Mouse (Mus musculus): ENCODE measurements around the gene Aldh3b3.

Aldh3b3 gene

DNA sequence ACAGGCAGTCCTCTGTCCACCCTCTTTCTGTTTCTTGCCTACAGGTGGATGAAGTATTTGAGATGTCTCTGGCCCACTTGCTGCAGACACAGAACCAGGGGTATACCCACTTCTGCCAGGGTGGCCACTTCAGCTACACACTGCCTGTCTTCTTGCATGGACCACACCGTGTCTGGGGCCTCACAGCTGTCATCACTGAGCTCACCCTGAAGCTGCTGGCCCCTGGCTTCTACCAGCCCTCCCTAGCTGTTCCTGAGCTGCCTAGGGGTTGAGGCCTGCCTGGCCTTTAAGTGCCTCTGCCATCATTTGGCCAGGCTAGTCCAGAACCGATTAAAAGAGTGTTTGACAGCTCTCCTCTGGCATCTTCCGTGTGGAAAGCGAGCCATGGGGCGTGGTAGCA, 43.3 kb downstream of the Aldh3b3 start:
- in situ Hi-C loops (cut with MboI), result no loop called here

GRCm38 (mm10) chr19:4003112-4003511, 44.7 kb downstream of the Aldh3b3 start, which contains the start of gene Doc2g:
Doc2g (plus strand) TSS chr19:4003313.
- in situ Hi-C loops (cut with MboI), result no loop called here

GRCm38 (mm10) chr19:4003641-4004040, 45.2 kb downstream of the Aldh3b3 start:
- in situ Hi-C loops (cut with MboI), result no loop called here

DNA sequence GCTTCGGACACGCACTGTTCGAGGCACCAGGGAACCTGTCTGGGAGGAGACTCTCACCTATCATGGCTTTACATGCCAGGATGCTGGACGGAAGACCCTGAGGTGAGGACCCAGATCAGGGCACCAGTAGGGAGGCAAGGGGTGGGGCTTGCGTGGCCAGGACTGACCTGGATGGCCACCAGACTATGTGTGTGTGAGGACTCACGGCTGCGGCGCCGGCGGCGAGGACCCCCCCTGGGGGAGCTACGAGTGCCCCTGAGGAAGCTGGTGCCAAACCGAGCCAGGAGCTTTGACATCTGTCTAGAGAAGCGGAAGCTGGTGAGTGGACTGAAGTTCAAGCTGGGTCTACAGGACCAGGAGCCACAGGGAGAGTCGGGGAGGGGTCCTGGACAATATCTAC, 45.9 kb downstream of the Aldh3b3 start:
- in situ Hi-C loops (cut with MboI), result no loop called here

DNA sequence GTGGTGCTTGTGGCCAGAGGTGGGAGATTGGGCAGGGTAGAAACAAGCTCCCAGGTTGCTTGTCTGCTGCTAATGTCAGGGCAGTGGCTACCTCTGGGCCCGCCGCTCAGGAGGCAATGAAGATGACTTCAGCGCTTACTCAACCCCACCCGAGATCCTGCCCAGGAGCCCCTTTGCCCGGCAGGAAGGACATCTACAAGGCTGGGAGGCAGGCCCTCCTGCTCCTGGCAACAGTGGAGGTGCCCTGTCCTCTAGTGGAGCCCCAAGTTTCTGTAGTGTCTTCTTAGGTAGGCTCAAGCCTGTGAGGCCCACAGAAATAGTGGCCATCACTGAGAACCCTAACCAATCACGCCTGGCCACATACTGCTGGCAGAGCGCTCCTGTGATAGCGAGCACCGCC, 46.6 kb downstream of the Aldh3b3 start:
- in situ Hi-C loops (cut with MboI), result no loop called here

- in situ Hi-C loops (cut with MboI), result no loop called here
Observed at GRCm38 (mm10) chr19:4005971-4006370, 47.5 kb downstream of the Aldh3b3 start.

- in situ Hi-C loops (cut with MboI), result no loop called here
Observed at GRCm38 (mm10) chr19:4011086-4011485, 52.6 kb downstream of the Aldh3b3 start.

- in situ Hi-C loops (cut with MboI), result no loop called here
Observed at GRCm38 (mm10) chr19:4012432-4013022, 54.1 kb downstream of the Aldh3b3 start, which contains the start of gene Ndufv1. Ndufv1 (minus strand) TSS chr19:4012806.

DNA sequence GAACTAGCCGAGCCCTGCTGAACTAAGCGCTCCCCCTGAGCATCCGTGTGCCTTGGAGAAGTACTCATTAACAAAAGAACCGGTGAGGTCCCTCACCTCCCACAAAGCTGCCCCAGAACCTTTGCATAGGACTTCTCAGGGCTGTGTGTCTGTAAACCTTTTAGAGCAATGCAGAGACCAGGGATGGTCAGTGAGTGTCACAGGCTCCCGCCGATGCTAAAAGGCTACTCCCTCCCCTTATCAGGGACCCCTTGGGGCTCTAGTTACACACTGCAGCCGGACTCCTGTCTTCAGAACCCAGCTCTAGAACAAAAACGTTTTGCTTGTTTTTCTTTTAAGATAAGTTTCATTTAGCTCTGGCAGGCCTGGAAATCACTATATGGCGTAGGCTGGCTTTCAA, 54.6 kb downstream of the Aldh3b3 start:
- in situ Hi-C loops (cut with MboI), result no loop called here

- in situ Hi-C loops (cut with MboI), result no loop called here
Observed at GRCm38 (mm10) chr19:4014802-4015201, 56.4 kb downstream of the Aldh3b3 start.

- in situ Hi-C loops (cut with MboI), result no loop called here
Observed at GRCm38 (mm10) chr19:4015635-4016034, 57.2 kb downstream of the Aldh3b3 start.

- in situ Hi-C loops (cut with MboI), result no loop called here
Observed at GRCm38 (mm10) chr19:4017921-4018587, 59.6 kb downstream of the Aldh3b3 start.

- in situ Hi-C loops (cut with MboI), result no loop called here
Observed at GRCm38 (mm10) chr19:4018743-4019583, 60.5 kb downstream of the Aldh3b3 start.

Measured in mature B cell (primary cell).